Comparison of ENCODE assay signal across 15 mouse cellular contexts in the genomic region with DNA sequence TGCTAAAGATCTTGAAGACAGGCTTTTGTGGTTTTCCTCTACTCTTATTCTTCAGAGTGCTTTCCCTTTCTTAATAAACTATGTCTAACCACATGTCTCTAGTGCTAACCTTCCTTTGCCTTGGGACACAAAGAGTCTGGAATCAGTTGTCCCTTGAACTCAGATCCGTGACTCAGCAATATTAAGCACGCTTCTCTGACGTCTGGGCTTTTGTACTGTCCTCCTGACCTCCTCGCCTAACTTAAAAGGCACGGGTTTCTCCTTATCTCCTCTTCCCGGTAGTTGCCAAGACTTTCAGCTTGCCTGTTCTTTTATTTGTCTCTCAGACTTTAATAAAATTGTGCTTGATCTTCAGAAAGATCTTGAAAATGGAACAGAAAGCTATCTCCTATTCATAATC. TPM values are rescaled to one million over a fixed set of nuclear protein-coding genes. Genes with fewer than 3 reads are reported as not detected.
"Had no signal": no experiment of that assay in that cellular context is flagged by ENCODE, and none has a peak within 500 bp of the region (broad histone marks: within the 10 kb centered on the region; RNA-seq: fewer than 3 reads in every experiment).

No protein-coding gene starts in this region.

- H3K36me3 ChIP-seq: limb, embryonic 12.5 days; liver, embryonic 13.5 days; midbrain, embryonic 10.5 days; neural tube, embryonic 12.5 days; stomach, embryonic 15.5 days had no signal

- H3K9me3 ChIP-seq: limb, embryonic 12.5 days; midbrain, embryonic 10.5 days; neural tube, embryonic 12.5 days; stomach, embryonic 15.5 days had no signal

- H3K27ac ChIP-seq: limb, embryonic 12.5 days; liver, embryonic 13.5 days; midbrain, embryonic 10.5 days; neural tube, embryonic 12.5 days; stomach, embryonic 15.5 days had no signal

- H3K27me3 ChIP-seq: liver, embryonic 13.5 days; neural tube, embryonic 12.5 days; stomach, embryonic 15.5 days had no signal

- H3K9ac ChIP-seq: limb, embryonic 12.5 days; liver, embryonic 13.5 days; neural tube, embryonic 12.5 days; stomach, embryonic 15.5 days had no signal

- H3K4me2 ChIP-seq: limb, embryonic 12.5 days; liver, embryonic 13.5 days; neural tube, embryonic 12.5 days; stomach, embryonic 15.5 days had no signal

- H3K4me3 ChIP-seq: limb, embryonic 12.5 days; liver, embryonic 13.5 days; midbrain, embryonic 10.5 days; neural tube, embryonic 12.5 days; stomach, embryonic 15.5 days had no signal

- DNase-seq: kidney, adult 8-10 months; kidney, postnatal 36 days; layer of hippocampus, adult 9-11 months; liver, embryonic 13.5 days; lung, adult 2 months; lung, postnatal 14 days; midbrain, embryonic 14.5 days; spleen, adult 18-20 months; thymus, adult 2 months; thymus, postnatal 25 days had no signal

RNA-seq across cellular contexts. Expression of a gene that starts 6.5 kb away (rescaled TPM):
- total RNA-seq: neutrophil, adult 5-6 weeks had no signal
- polyA plus RNA-seq: midbrain, embryonic 10.5 days; neural tube, embryonic 12.5 days had no signal
